Mouse (Mus musculus) cortical plate, adult 2 months (tissue): ENCODE results near the gene Hspa13. TPM values are rescaled to one million over a fixed set of nuclear protein-coding genes. Genes with fewer than 3 reads are reported as not detected.
A peak's percentile ranks its signal among the peaks of the same experiment; 100 is the strongest.

Source experiments
- H3K27ac ChIP-seq: fragments of 200-500 bp; 2 replicates; pipeline ENCODE4 v1.5.1; 2012; ENCODE audit warnings: low read length, control low read depth, inconsistent platforms; ENCODE audit not compliant: insufficient read depth
- H3K4me1 ChIP-seq: fragments of 200-500 bp; 2 replicates; pipeline ENCODE4 v1.6.1; 2011; ENCODE audit warnings: low read length; ENCODE audit not compliant: control insufficient read depth, insufficient read depth
- H3K4me3 ChIP-seq: fragments of 200-500 bp; 2 replicates; pipeline ENCODE4 v1.5.1; 2011; ENCODE audit warnings: mild to moderate bottlenecking, low read length, control low read depth; ENCODE audit not compliant: insufficient read depth
- CTCF ChIP-seq: fragments of 200-500 bp; IDR thresholded peaks from 2 replicates; pipeline ENCODE4 v1.5.1; 2011; ENCODE audit warnings: mild to moderate bottlenecking, control low read depth, low read length; ENCODE audit not compliant: insufficient read depth; ENCODE audit errors: extremely low read depth
- POLR2A ChIP-seq: fragments of 200-500 bp; IDR thresholded peaks from 2 replicates; pipeline ENCODE4 v1.6.1; 2011; ENCODE audit warnings: mild to moderate bottlenecking, low read length, control low read depth; ENCODE audit not compliant: insufficient read depth; ENCODE audit errors: extremely low read depth
- polyA plus RNA-seq: library from polyadenylated mRNA; depleted of rRNA; stranded (reverse); fragments of >200 nt; gene quantifications from 2 replicates; pipeline ENCODE4 v1.2.3, GENCODE M21; 2012; rRNA removed

Gene Hspa13
- polyA plus RNA-seq, 1 experiment: 16.7 TPM

- no peaks in the 10 kb centered on the region for H3K4me1 ChIP-seq
- TF ChIP-seq POLR2A (no peak), CTCF (peak; percentile 79)
- H3K27ac ChIP-seq: no peak overlapping the region
- no peak overlapping the region for H3K4me3 ChIP-seq
These were observed 70.7 kb downstream of the Hspa13 start for GRCm38 (mm10) chr16:75696176-75696575.

Other genes starting within 250 kb of the Hspa13 start
- gene Lipi, start 181.0 kb downstream of the Hspa13 start, polyA plus RNA-seq: not detected in 2 replicates
- gene Rbm11, start 174.3 kb downstream of the Hspa13 start, polyA plus RNA-seq: 4.8 TPM in 2 replicates